Mouse (Mus musculus) heart, adult 9 months (tissue): ENCODE measurements at regions not wholly inside any gene's neighbourhood (a gene's known extent, or its start where the extent isn't known, plus 50 kb on each side); places are given as distances from the start of the nearest gene placed in this dataset.
"Not testable (repeated sequence)": the region's sequence is repeated elsewhere in the genome, so short reads cannot be mapped to it uniquely, and the experiment has no call there.

Experiments used
- DNase-seq, 2 experiments: peaks; one replicate each; pipeline ENCODE4 v3.0.0; 2022; ENCODE audit warnings: low spot score in 2 of 2

- no peak for DNase-seq
Observed at GRCm38 (mm10) chr2:51682177-51682576, 54.9 kb downstream of the Tas2r134 start.

- DNase-seq = no peak
Observed at GRCm38 (mm10) chr2:51682745-51683144, 55.4 kb downstream of the Tas2r134 start.

GRCm38 (mm10) chr2:51705110-51705509 lies 77.8 kb downstream of the Tas2r134 start:
- no peak for DNase-seq

DNA sequence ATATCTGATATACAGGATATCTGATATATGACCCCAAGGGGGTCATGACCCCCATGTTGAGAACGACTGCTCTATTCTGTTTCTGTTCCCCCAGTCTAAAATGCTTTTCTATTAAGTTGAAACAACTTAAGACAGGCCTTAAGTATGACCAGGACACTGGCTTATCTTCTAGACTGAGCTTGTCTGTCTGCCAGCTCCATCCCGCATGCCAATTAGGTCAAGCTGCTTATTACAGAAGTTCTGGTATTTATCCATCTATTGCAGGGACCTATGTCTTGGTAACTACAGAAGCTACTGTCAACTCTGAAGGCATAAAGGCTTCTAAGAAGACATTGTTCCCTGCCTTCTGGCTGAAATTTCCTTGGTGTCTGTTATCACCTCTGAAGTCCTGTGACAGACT lies 81.4 kb downstream of the Tas2r134 start:
- DNase-seq = peak in 1 of 2 experiments; percentile 24

GRCm38 (mm10) chr2:51712611-51713010 lies 85.3 kb downstream of the Tas2r134 start:
- no peak for DNase-seq

- DNase-seq = no peak
Observed at GRCm38 (mm10) chr2:51730805-51731204, 103.5 kb downstream of the Tas2r134 start.

- no peak for DNase-seq
Observed at GRCm38 (mm10) chr2:51731703-51732102, 104.4 kb downstream of the Tas2r134 start.

- peak in 1 of 2 experiments; percentile 1 for DNase-seq
Observed at GRCm38 (mm10) chr2:51732355-51732754, 105.0 kb downstream of the Tas2r134 start.

DNA sequence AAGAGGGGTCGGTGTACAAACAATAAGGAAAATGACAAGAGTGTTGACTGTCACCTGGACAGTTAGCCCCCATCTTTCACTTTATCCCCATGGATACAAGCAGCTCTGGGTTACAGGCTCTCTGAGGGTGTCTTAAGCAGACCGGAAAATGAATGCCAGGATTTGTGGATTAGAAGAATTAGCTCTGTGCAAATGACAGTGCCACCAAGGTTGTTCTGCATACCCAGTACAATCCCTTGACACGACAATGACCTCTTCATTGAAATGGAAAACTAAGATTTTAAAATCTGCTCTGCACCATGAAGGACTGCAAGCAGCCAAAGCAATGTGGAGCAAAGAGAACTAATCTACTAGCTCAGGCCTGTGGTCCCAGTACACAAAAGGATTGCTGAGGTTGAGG lies 105.9 kb downstream of the Tas2r134 start:
- no peak for DNase-seq

- no peak for DNase-seq
Observed at GRCm38 (mm10) chr2:51736452-51736851, 109.1 kb downstream of the Tas2r134 start.

GRCm38 (mm10) chr2:51747675-51748319 lies 120.5 kb downstream of the Tas2r134 start:
- no peak for DNase-seq

- DNase-seq = no peak
Observed at GRCm38 (mm10) chr2:51749247-51749646, 121.9 kb downstream of the Tas2r134 start.

DNA sequence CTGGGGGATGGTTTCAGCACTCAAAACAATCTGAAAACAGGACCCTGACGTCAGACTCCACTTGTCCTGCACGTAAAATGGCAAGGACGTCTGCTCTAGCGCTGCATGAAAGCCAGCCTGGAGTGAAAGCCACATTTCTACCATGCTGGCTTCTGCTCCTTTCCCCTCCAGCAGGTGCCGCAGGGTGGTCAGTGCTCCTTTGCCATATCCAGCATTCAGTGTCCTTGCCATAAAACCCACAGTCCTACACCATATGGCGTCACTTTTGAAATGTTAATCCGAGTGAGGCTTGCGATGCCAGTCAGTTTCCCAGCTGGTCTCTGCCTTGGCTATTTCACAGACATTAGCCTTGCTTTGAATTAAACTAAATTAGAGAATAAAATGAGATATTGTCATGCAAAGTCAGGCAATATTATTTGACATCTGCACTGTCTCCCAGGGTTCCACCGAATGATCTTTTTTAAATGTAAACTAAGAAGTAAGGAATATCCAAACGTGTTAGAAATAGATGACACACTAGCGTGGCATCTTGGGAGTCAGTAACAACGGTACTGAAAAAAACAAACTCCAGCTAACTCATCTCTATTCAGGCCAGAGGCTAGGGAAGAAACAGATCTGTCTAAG lies 125.7 kb downstream of the Tas2r134 start:
- no peak for DNase-seq

DNA sequence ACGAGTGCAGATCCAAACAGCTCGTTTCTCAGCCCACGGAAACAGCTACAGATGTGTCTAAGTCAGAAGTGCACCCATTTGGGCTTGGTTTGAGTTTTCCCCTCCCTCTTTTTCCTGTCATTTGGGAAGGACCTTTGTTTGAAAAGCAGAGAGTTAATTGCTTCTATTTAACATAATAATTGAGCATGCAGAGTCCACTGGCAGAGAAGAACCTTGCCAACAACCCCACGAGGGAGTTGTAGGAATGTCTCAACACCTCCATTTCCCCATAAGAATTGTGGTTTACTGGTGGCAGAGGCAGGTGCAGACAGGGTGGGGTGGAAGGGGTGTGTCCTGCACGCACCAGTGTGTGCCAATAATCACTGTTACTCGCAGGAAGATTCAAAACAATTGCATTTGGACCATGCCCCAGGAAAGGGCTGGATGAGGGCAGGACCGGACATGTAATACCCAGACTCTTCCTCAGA lies 126.3 kb downstream of the Tas2r134 start:
- DNase-seq = no peak

DNA sequence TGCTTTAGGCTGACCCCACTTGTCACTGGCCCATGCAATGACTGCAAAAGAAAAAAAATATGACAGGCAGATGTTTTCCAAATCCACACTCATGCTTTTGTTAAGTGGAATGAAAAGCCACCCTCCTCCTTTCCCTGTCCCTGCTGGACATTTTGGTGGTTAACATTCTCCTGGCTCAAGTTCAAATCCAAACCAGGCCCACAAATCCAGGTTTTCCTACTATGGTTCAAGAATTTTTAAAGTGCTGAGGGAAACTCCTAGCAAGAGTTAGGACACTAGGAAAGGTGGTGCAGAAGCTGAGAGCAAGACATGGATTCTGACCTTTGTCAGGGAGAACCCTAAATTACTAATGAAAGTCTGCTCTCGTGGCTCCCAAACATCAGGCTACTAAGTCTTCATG lies 130.1 kb downstream of the Tas2r134 start:
- no peak for DNase-seq

DNA sequence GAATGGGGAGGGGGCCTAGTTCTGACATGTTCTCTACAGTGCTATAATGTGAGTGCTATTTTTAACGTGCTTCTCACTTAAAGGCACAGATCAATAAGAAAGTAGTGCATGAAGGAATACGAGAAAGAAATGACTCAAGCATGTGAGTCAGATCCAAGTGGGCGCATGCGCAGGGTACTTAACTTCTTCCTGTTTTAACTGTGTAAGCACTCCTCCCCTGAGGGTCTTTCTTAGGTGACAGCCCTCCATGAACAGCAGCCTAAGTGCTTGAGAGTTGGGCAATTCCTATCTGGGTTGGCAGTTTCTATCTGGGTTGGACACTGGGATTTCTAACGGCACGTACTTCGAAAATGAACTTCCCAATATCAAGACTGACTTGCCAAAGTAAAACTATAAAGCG lies 130.8 kb downstream of the Tas2r134 start:
- DNase-seq = no peak

DNA sequence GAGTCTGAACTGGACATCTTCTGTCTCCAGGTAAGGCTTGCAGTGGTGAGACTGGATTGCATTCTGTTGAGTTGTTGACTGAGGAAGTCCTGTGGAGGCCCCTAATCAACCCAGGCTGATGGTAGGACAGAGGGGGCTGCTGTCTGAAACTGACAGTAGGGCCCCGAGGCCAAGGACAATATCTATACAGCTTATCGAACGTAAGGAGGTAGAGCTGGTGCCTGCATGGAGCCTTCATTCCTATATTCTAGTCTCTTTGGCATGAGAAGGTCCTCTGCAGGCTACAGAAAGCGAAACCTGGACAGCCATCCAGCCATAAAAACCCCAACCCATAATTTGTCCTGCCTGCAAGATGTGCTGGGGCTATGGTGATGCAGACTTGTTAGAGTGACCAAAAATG lies 135.6 kb downstream of the Tas2r134 start:
- no peak for DNase-seq

DNA sequence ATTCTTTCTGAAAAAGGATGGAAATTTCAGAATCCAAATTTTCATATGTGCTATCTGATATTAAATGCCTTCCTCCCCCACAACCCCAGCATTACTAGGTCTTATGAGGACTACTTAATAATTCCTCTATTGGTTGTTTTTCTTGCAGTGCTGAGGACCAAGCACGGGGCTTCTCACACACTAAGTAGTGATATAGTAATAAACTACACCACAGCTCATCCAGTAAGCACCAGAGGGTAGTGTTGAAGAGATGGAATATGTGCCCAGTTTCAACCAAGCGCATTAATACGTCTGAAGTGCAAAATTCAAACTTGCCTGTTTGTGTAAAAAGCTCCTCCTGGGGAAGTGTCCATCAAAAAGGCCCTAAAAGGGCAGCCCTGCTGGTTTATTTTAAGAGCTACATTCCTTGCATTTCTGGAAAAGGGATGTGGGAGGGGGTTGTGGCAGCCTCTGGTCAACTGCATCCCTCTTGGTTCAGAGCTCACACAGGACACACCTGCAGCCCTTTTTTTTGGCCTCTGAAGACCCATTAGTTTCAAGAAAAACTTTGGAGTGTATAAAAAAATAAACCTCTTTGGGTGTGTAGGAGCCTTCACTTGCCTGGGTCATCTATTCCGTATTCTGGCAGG lies 140.3 kb downstream of the Tas2r134 start:
- DNase-seq = no peak

- DNase-seq = peak in 1 of 2 experiments; percentile 2
Observed at GRCm38 (mm10) chr2:51768298-51769271, 141.3 kb downstream of the Tas2r134 start.

- no peak for DNase-seq
Observed at GRCm38 (mm10) chr2:51785169-51785568, 149.8 kb downstream of the Rbm43 start.

GRCm38 (mm10) chr2:51788896-51789295 lies 146.1 kb downstream of the Rbm43 start:
- no peak for DNase-seq

GRCm38 (mm10) chr2:51793291-51793690 lies 141.7 kb downstream of the Rbm43 start:
- DNase-seq = not testable (repeated sequence)
